Mouse (Mus musculus): ENCODE data around the gene Slc7a11. TPM values are rescaled to one million over a fixed set of nuclear protein-coding genes. Genes with fewer than 3 reads are reported as not detected.

The Slc7a11 gene
- polyA plus RNA-seq, 1 experiment, result 0.99 TPM

- Histone ChIP-seq H3K4me3 (ENCODE audit: extremely low read depth, insufficient read depth, insufficient read length) (no peak overlapping the region), H3K4me1 (ENCODE audit: control insufficient read depth, insufficient read depth, insufficient read length) (no peaks in the 10 kb centered on the region), H3K27me3 (ENCODE audit: control insufficient read depth, insufficient read depth, low read length) (no peaks in the 10 kb centered on the region), H3K36me3 (ENCODE audit: control insufficient read depth, insufficient read depth, low read length) (no peaks in the 10 kb centered on the region), H3K27ac (ENCODE audit: insufficient read depth, low read length) (no peak overlapping the region)
- no peak for DNase-seq (ENCODE audit: low read depth in 1 of 2, low spot score in 2 of 2)
- TF ChIP-seq CTCF (IDR thresholded peaks at IDR 0.05; ENCODE audit: extremely low read depth, insufficient read depth, insufficient read length, insufficient replicate concordance) (no peak), POLR2A (IDR thresholded peaks at IDR 0.05; ENCODE audit: low read depth, low read length) (no peak)
- 85% methylated on average over 17 of the region's 17 CpGs for WGBS
Measured at GRCm38 (mm10) chr3:50300002-50300951, 143.1 kb downstream of the Slc7a11 start.

- Histone ChIP-seq H3K27me3 (ENCODE audit: control insufficient read depth, insufficient read depth, low read length) (no peaks in the 10 kb centered on the region), H3K4me1 (ENCODE audit: control insufficient read depth, insufficient read depth, insufficient read length) (no peaks in the 10 kb centered on the region), H3K27ac (ENCODE audit: insufficient read depth, low read length) (no peak overlapping the region), H3K36me3 (ENCODE audit: control insufficient read depth, insufficient read depth, low read length) (no peaks in the 10 kb centered on the region), H3K4me3 (ENCODE audit: extremely low read depth, insufficient read depth, insufficient read length) (no peak overlapping the region)
- TF ChIP-seq POLR2A (IDR thresholded peaks at IDR 0.05; ENCODE audit: low read depth, low read length) (no peak), CTCF (IDR thresholded peaks at IDR 0.05; ENCODE audit: extremely low read depth, insufficient read depth, insufficient read length, insufficient replicate concordance) (no peak)
- DNase-seq (ENCODE audit: low read depth in 1 of 2, low spot score in 2 of 2), result no peak
- 81% methylated on average over 7 of the region's 7 CpGs for WGBS
Measured at GRCm38 (mm10) chr3:50298366-50298991, 144.9 kb downstream of the Slc7a11 start.

GRCm38 (mm10) chr3:50296956-50297355, 146.5 kb downstream of the Slc7a11 start:
- Histone ChIP-seq H3K27ac (ENCODE audit: insufficient read depth, low read length) (no peak overlapping the region), H3K27me3 (ENCODE audit: control insufficient read depth, insufficient read depth, low read length) (no peaks in the 10 kb centered on the region), H3K4me3 (ENCODE audit: extremely low read depth, insufficient read depth, insufficient read length) (no peak overlapping the region), H3K4me1 (ENCODE audit: control insufficient read depth, insufficient read depth, insufficient read length) (no peaks in the 10 kb centered on the region), H3K36me3 (ENCODE audit: control insufficient read depth, insufficient read depth, low read length) (no peaks in the 10 kb centered on the region)
- TF ChIP-seq CTCF (IDR thresholded peaks at IDR 0.05; ENCODE audit: extremely low read depth, insufficient read depth, insufficient read length, insufficient replicate concordance) (no peak), POLR2A (IDR thresholded peaks at IDR 0.05; ENCODE audit: low read depth, low read length) (no peak)
- WGBS, result 51% methylated on average over 10 of the region's 10 CpGs
- DNase-seq (ENCODE audit: low read depth in 1 of 2, low spot score in 2 of 2), result no peak

- H3K27me3 ChIP-seq (ENCODE audit: control insufficient read depth, insufficient read depth, low read length), result no peaks in the 10 kb centered on the region
- no peak for DNase-seq (ENCODE audit: low read depth in 1 of 2, low spot score in 2 of 2)
- no peak for TF ChIP-seq POLR2A (IDR thresholded peaks at IDR 0.05; ENCODE audit: low read depth, low read length)
- TF ChIP-seq CTCF (IDR thresholded peaks at IDR 0.05; ENCODE audit: extremely low read depth, insufficient read depth, insufficient read length, insufficient replicate concordance), result no peak
- 81% methylated on average over 2 of the region's 2 CpGs for WGBS
- no peak overlapping the region for H3K27ac ChIP-seq (ENCODE audit: insufficient read depth, low read length)
- H3K4me1 ChIP-seq (ENCODE audit: control insufficient read depth, insufficient read depth, insufficient read length), result no peaks in the 10 kb centered on the region
- H3K36me3 ChIP-seq (ENCODE audit: control insufficient read depth, insufficient read depth, low read length), result no peaks in the 10 kb centered on the region
- no peak overlapping the region for H3K4me3 ChIP-seq (ENCODE audit: extremely low read depth, insufficient read depth, insufficient read length)
Measured at GRCm38 (mm10) chr3:50275023-50275422, 168.4 kb downstream of the Slc7a11 start.

GRCm38 (mm10) chr3:50272222-50272621, 171.2 kb downstream of the Slc7a11 start:
- DNase-seq (ENCODE audit: low read depth in 1 of 2, low spot score in 2 of 2), result no peak
- Histone ChIP-seq H3K36me3 (ENCODE audit: control insufficient read depth, insufficient read depth, low read length) (no peaks in the 10 kb centered on the region), H3K4me3 (ENCODE audit: extremely low read depth, insufficient read depth, insufficient read length) (no peak overlapping the region), H3K27me3 (ENCODE audit: control insufficient read depth, insufficient read depth, low read length) (no peaks in the 10 kb centered on the region), H3K27ac (ENCODE audit: insufficient read depth, low read length) (no peak overlapping the region), H3K4me1 (ENCODE audit: control insufficient read depth, insufficient read depth, insufficient read length) (no peaks in the 10 kb centered on the region)
- TF ChIP-seq POLR2A (IDR thresholded peaks at IDR 0.05; ENCODE audit: low read depth, low read length), result no peak

GRCm38 (mm10) chr3:50269680-50270079, 173.7 kb downstream of the Slc7a11 start:
- no peaks in the 10 kb centered on the region for H3K27me3 ChIP-seq (ENCODE audit: control insufficient read depth, insufficient read depth, low read length)
- WGBS, result 85% methylated on average over 4 of the region's 4 CpGs

More at GRCm38 (mm10) chr3:50269680-50270079, 173.7 kb downstream of the Slc7a11 start:
- H3K36me3 ChIP-seq (ENCODE audit: control insufficient read depth, insufficient read depth, low read length), result no peaks in the 10 kb centered on the region
- H3K4me1 ChIP-seq (ENCODE audit: control insufficient read depth, insufficient read depth, insufficient read length), result no peaks in the 10 kb centered on the region
- H3K27ac ChIP-seq (ENCODE audit: insufficient read depth, low read length), result no peak overlapping the region
- no peak for DNase-seq (ENCODE audit: low read depth in 1 of 2, low spot score in 2 of 2)
- H3K4me3 ChIP-seq (ENCODE audit: extremely low read depth, insufficient read depth, insufficient read length), result no peak overlapping the region
- TF ChIP-seq CTCF (IDR thresholded peaks at IDR 0.05; ENCODE audit: extremely low read depth, insufficient read depth, insufficient read length, insufficient replicate concordance), result no peak
- no peak for TF ChIP-seq POLR2A (IDR thresholded peaks at IDR 0.05; ENCODE audit: low read depth, low read length)
